Mouse (Mus musculus): ENCODE measurements at regions not wholly inside any gene's neighbourhood (a gene's known extent, or its start where the extent isn't known, plus 50 kb on each side); places are given as distances from the start of the nearest gene placed in this dataset.

- H3K36me3 ChIP-seq (ENCODE audit: control insufficient read depth, insufficient read depth) = no peaks in the 10 kb centered on the region
- H3K4me3 ChIP-seq (ENCODE audit: low read length) = no peak overlapping the region
- WGBS = 45% methylated on average over 18 of the region's 18 CpGs
- H3K4me2 ChIP-seq (ENCODE audit: low read depth, low read length) = peak overlapping the region; percentile 38
- H3K9ac ChIP-seq (ENCODE audit: low read length) = no peak overlapping the region
- no peak overlapping the region for H3K27ac ChIP-seq (ENCODE audit: low read length)
- no peaks in the 10 kb centered on the region for H3K9me3 ChIP-seq (replicated peaks; ENCODE audit: control insufficient read depth, low read length)
- no peak for ATAC-seq (replicated peaks; ENCODE audit: extremely low read depth, insufficient read depth, low FRiP score)
- H3K4me1 ChIP-seq (ENCODE audit: control insufficient read depth, insufficient read depth, low read length) = no peaks in the 10 kb centered on the region
- H3K27me3 ChIP-seq (ENCODE audit: control insufficient read depth, insufficient read depth, low read length) = no peaks in the 10 kb centered on the region
These were observed 536.4 kb downstream of the Fam19a2 start for GRCm38 (mm10) chr10:123800067-123800691.

GRCm38 (mm10) chr10:123800692-123801528 lies 537.1 kb downstream of the Fam19a2 start:
- Histone ChIP-seq H3K9ac (ENCODE audit: low read length) (no peak overlapping the region), H3K27me3 (ENCODE audit: control insufficient read depth, insufficient read depth, low read length) (no peaks in the 10 kb centered on the region), H3K9me3 (replicated peaks; ENCODE audit: control insufficient read depth, low read length) (no peaks in the 10 kb centered on the region), H3K4me1 (ENCODE audit: control insufficient read depth, insufficient read depth, low read length) (no peaks in the 10 kb centered on the region), H3K4me2 (ENCODE audit: low read depth, low read length) (no peak overlapping the region), H3K27ac (ENCODE audit: low read length) (no peak overlapping the region), H3K4me3 (ENCODE audit: low read length) (no peak overlapping the region), H3K36me3 (ENCODE audit: control insufficient read depth, insufficient read depth) (no peaks in the 10 kb centered on the region)
- WGBS = 81% methylated on average over 17 of the region's 17 CpGs
- no peak for ATAC-seq (replicated peaks; ENCODE audit: extremely low read depth, insufficient read depth, low FRiP score)

- Histone ChIP-seq H3K36me3 (ENCODE audit: control insufficient read depth, insufficient read depth) (no peaks in the 10 kb centered on the region), H3K4me3 (ENCODE audit: low read length) (no peak overlapping the region), H3K9me3 (replicated peaks; ENCODE audit: control insufficient read depth, low read length) (no peaks in the 10 kb centered on the region), H3K4me2 (ENCODE audit: low read depth, low read length) (no peak overlapping the region), H3K9ac (ENCODE audit: low read length) (no peak overlapping the region), H3K27me3 (ENCODE audit: control insufficient read depth, insufficient read depth, low read length) (no peaks in the 10 kb centered on the region), H3K27ac (ENCODE audit: low read length) (no peak overlapping the region), H3K4me1 (ENCODE audit: control insufficient read depth, insufficient read depth, low read length) (no peaks in the 10 kb centered on the region)
- ATAC-seq (replicated peaks; ENCODE audit: extremely low read depth, insufficient read depth, low FRiP score) = no peak
- 85% methylated on average over 9 of the region's 9 CpGs for WGBS
These were observed 547.1 kb downstream of the Fam19a2 start for GRCm38 (mm10) chr10:123810882-123811281.

GRCm38 (mm10) chr10:123813142-123813541 lies 549.3 kb downstream of the Fam19a2 start:
- H3K4me1 ChIP-seq (ENCODE audit: control insufficient read depth, insufficient read depth, low read length) = no peaks in the 10 kb centered on the region
- 73% methylated on average over 2 of the region's 2 CpGs for WGBS
- no peaks in the 10 kb centered on the region for H3K9me3 ChIP-seq (replicated peaks; ENCODE audit: control insufficient read depth, low read length)
- no peak overlapping the region for H3K9ac ChIP-seq (ENCODE audit: low read length)
- no peak for ATAC-seq (replicated peaks; ENCODE audit: extremely low read depth, insufficient read depth, low FRiP score)
- no peak overlapping the region for H3K27ac ChIP-seq (ENCODE audit: low read length)
- H3K36me3 ChIP-seq (ENCODE audit: control insufficient read depth, insufficient read depth) = no peaks in the 10 kb centered on the region
- no peak overlapping the region for H3K4me2 ChIP-seq (ENCODE audit: low read depth, low read length)
- H3K4me3 ChIP-seq (ENCODE audit: low read length) = no peak overlapping the region
- no peaks in the 10 kb centered on the region for H3K27me3 ChIP-seq (ENCODE audit: control insufficient read depth, insufficient read depth, low read length)

GRCm38 (mm10) chr10:123840061-123840751 lies 576.4 kb downstream of the Fam19a2 start:
- Histone ChIP-seq H3K4me3 (ENCODE audit: low read length) (no peak overlapping the region), H3K27ac (ENCODE audit: low read length) (no peak overlapping the region), H3K9me3 (replicated peaks; ENCODE audit: control insufficient read depth, low read length) (no peaks in the 10 kb centered on the region), H3K36me3 (ENCODE audit: control insufficient read depth, insufficient read depth) (no peaks in the 10 kb centered on the region), H3K27me3 (ENCODE audit: control insufficient read depth, insufficient read depth, low read length) (no peaks in the 10 kb centered on the region), H3K9ac (ENCODE audit: low read length) (no peak overlapping the region), H3K4me2 (ENCODE audit: low read depth, low read length) (peak overlapping the region; percentile 3; the same call in 1 of the 2 replicates), H3K4me1 (ENCODE audit: control insufficient read depth, insufficient read depth, low read length) (peaks cover 3% of the 10 kb centered on the region; the same call in 1 of the 2 replicates)
- ATAC-seq (replicated peaks; ENCODE audit: extremely low read depth, insufficient read depth, low FRiP score) = no peak
- WGBS = 27% methylated on average over 13 of the region's 13 CpGs

- no peak overlapping the region for H3K4me2 ChIP-seq (ENCODE audit: low read depth, low read length)
- 88% methylated on average over 8 of the region's 8 CpGs for WGBS
- no peak overlapping the region for H3K9ac ChIP-seq (ENCODE audit: low read length)
- no peak for ATAC-seq (replicated peaks; ENCODE audit: extremely low read depth, insufficient read depth, low FRiP score)
- H3K4me3 ChIP-seq (ENCODE audit: low read length) = no peak overlapping the region
- no peak overlapping the region for H3K27ac ChIP-seq (ENCODE audit: low read length)
- peaks cover 3% of the 10 kb centered on the region; the same call in 1 of the 2 replicates for H3K4me1 ChIP-seq (ENCODE audit: control insufficient read depth, insufficient read depth, low read length)
- no peaks in the 10 kb centered on the region for H3K9me3 ChIP-seq (replicated peaks; ENCODE audit: control insufficient read depth, low read length)
- H3K27me3 ChIP-seq (ENCODE audit: control insufficient read depth, insufficient read depth, low read length) = no peaks in the 10 kb centered on the region
- H3K36me3 ChIP-seq (ENCODE audit: control insufficient read depth, insufficient read depth) = no peaks in the 10 kb centered on the region
These were observed 578.3 kb downstream of the Fam19a2 start for GRCm38 (mm10) chr10:123842141-123842540.

- Histone ChIP-seq H3K9ac (ENCODE audit: low read length) (no peak overlapping the region), H3K27me3 (ENCODE audit: control insufficient read depth, insufficient read depth, low read length) (no peaks in the 10 kb centered on the region), H3K4me3 (ENCODE audit: low read length) (no peak overlapping the region), H3K4me2 (ENCODE audit: low read depth, low read length) (no peak overlapping the region), H3K36me3 (ENCODE audit: control insufficient read depth, insufficient read depth) (no peaks in the 10 kb centered on the region), H3K4me1 (ENCODE audit: control insufficient read depth, insufficient read depth, low read length) (peaks cover 3% of the 10 kb centered on the region; the same call in 1 of the 2 replicates), H3K9me3 (replicated peaks; ENCODE audit: control insufficient read depth, low read length) (no peaks in the 10 kb centered on the region; the same call in 1 of the 2 replicates), H3K27ac (ENCODE audit: low read length) (no peak overlapping the region)
- WGBS = 77% methylated on average over 4 of the region's 4 CpGs
- no peak for ATAC-seq (replicated peaks; ENCODE audit: extremely low read depth, insufficient read depth, low FRiP score)
These were observed 579.8 kb downstream of the Fam19a2 start for GRCm38 (mm10) chr10:123843604-123844003.

- Histone ChIP-seq H3K4me3 (ENCODE audit: low read length) (no peak overlapping the region), H3K9me3 (replicated peaks; ENCODE audit: control insufficient read depth, low read length) (no peaks in the 10 kb centered on the region; the same call in 1 of the 2 replicates), H3K4me2 (ENCODE audit: low read depth, low read length) (no peak overlapping the region), H3K36me3 (ENCODE audit: control insufficient read depth, insufficient read depth) (no peaks in the 10 kb centered on the region), H3K9ac (ENCODE audit: low read length) (no peak overlapping the region), H3K4me1 (ENCODE audit: control insufficient read depth, insufficient read depth, low read length) (no peaks in the 10 kb centered on the region), H3K27me3 (ENCODE audit: control insufficient read depth, insufficient read depth, low read length) (no peaks in the 10 kb centered on the region), H3K27ac (ENCODE audit: low read length) (no peak overlapping the region)
- WGBS = 78% methylated on average over 8 of the region's 8 CpGs
- no peak for ATAC-seq (replicated peaks; ENCODE audit: extremely low read depth, insufficient read depth, low FRiP score)
These were observed 582.8 kb downstream of the Fam19a2 start for GRCm38 (mm10) chr10:123846631-123847030.

- H3K9me3 ChIP-seq (replicated peaks; ENCODE audit: control insufficient read depth, low read length) = no peaks in the 10 kb centered on the region; the same call in 1 of the 2 replicates
- no peak overlapping the region for H3K4me2 ChIP-seq (ENCODE audit: low read depth, low read length)
- H3K4me1 ChIP-seq (ENCODE audit: control insufficient read depth, insufficient read depth, low read length) = no peaks in the 10 kb centered on the region
- H3K27me3 ChIP-seq (ENCODE audit: control insufficient read depth, insufficient read depth, low read length) = no peaks in the 10 kb centered on the region
- H3K27ac ChIP-seq (ENCODE audit: low read length) = no peak overlapping the region
- no peak overlapping the region for H3K9ac ChIP-seq (ENCODE audit: low read length)
- no peak for ATAC-seq (replicated peaks; ENCODE audit: extremely low read depth, insufficient read depth, low FRiP score)
- H3K36me3 ChIP-seq (ENCODE audit: control insufficient read depth, insufficient read depth) = no peaks in the 10 kb centered on the region
- 84% methylated on average over 1 of the region's 1 CpGs for WGBS
- H3K4me3 ChIP-seq (ENCODE audit: low read length) = no peak overlapping the region
These were observed 584.8 kb downstream of the Fam19a2 start for GRCm38 (mm10) chr10:123848564-123848963.
